ENCODE assay signal across 8 mouse cellular contexts in the genomic region with DNA sequence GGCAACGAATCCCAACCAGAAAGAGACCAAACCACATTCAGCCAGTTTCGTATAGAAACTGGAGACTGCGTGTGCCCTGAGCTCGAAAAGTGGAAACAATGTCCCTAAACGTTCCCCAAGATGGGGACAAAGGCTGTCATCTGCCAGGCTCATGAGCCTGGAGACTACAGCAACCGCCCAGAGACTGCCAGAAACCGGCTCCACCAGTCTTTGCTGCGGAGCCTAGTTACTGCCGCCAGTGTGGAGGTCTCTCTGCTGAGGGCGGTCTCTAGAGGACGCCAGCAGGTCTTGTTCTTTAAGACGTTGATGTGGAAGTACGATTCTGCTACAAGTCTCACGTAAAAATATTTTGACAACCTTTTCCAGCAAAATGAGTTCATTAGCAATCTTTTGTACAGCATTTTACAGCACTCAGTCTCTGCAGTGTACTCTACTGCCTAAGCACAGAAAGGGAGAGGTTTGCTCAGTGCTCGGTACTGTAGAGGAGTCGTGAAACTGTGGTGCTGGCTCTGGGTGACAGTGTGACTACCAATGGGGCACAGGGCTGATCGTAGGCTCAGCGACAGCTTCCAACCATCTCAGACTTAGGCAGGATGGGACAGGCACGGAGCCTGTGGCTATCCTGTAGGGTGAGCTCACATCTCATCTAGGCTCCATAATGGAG. TPM values are rescaled to one million over a fixed set of nuclear protein-coding genes. Genes with fewer than 3 reads are reported as not detected.
A peak's percentile ranks its signal among the peaks of the same experiment; 100 is the strongest.
DNase-seq lines count a peak whose midpoint lies in the region; ATAC-seq and TF ChIP-seq lines count a peak whose summit lies in the region.

No protein-coding gene starts in this region.

- WGBS in kidney, postnatal 0 days: 11% methylated on average over 19 of the region's 19 CpGs
- WGBS in forebrain, embryonic 14.5 days: 11% methylated on average over 19 of the region's 19 CpGs

- intact Hi-C loops in gastrocnemius, adult 2 months (cut with DNase I): loop anchor here (2.0 to 10.0 kb wide), 3 partner anchors 225 to 398 kb away; no protein-coding TSS in a partner anchor

- peak overlapping the region; percentile 59 for H3K4me2 ChIP-seq in kidney, postnatal 0 days (ENCODE audit: low read length)
- peak overlapping the region; percentile 71; the same call in 1 of the 2 replicates for H3K4me2 ChIP-seq in forebrain, embryonic 14.5 days (ENCODE audit: low read length)

- H3K27me3 ChIP-seq in kidney, postnatal 0 days (ENCODE audit: insufficient read depth, low read length): peaks cover 7% of the 10 kb centered on the region
- H3K27me3 ChIP-seq in forebrain, embryonic 14.5 days (replicated peaks; ENCODE audit: control insufficient read depth, insufficient read depth, low read length): peaks cover 33% of the 10 kb centered on the region

- H3K27ac ChIP-seq in kidney, postnatal 0 days: no peak overlapping the region
- no peak overlapping the region for H3K27ac ChIP-seq in bone marrow macrophage, adult 2 months (ENCODE audit: insufficient read depth, low read depth, low read length)
- no peak overlapping the region for H3K27ac ChIP-seq in forebrain, embryonic 14.5 days (ENCODE audit: low read depth, low read length)
- H3K27ac ChIP-seq in gastrocnemius, adult 2 months: no peak overlapping the region

- TF ChIP-seq POLR2A in bone marrow macrophage, adult 2 months (IDR thresholded peaks at IDR 0.05; ENCODE audit: borderline replicate concordance, low read depth, low read length): no peak

- DNase-seq in kidney, postnatal 0 days (ENCODE audit: low spot score): peak; percentile 22
- no peak for DNase-seq in kidney, adult 18-20 months
- DNase-seq in forebrain, embryonic 14.5 days (ENCODE audit: low spot score): peak; percentile 65
- DNase-seq in gastrocnemius, adult 2 months: no peak
- no peak for DNase-seq in ovary, postnatal 14 days (ENCODE audit: low spot score)
- no peak for DNase-seq in cerebellum, postnatal 36 days

- no peak overlapping the region for H3K9ac ChIP-seq in kidney, postnatal 0 days (ENCODE audit: low read depth, low read length)
- H3K9ac ChIP-seq in forebrain, embryonic 14.5 days (ENCODE audit: low read length): no peak overlapping the region

- H3K36me3 ChIP-seq in kidney, postnatal 0 days (ENCODE audit: insufficient read depth, low read length): no peaks in the 10 kb centered on the region
- no peaks in the 10 kb centered on the region for H3K36me3 ChIP-seq in forebrain, embryonic 14.5 days (ENCODE audit: control insufficient read depth, insufficient read depth, low read length)

- TF ChIP-seq CTCF in kidney, postnatal 0 days (IDR thresholded peaks at IDR 0.05; ENCODE audit: low read depth): no peak
- TF ChIP-seq CTCF in bone marrow macrophage, adult 2 months (IDR thresholded peaks at IDR 0.05; ENCODE audit: low read depth, low read length): no peak
- TF ChIP-seq CTCF in gastrocnemius, adult 2 months (IDR thresholded peaks at IDR 0.05): no peak

- H3K4me3 ChIP-seq in kidney, postnatal 0 days (replicated peaks; ENCODE audit: low read depth, low read length): 0 out of 2 replicates have a peak overlapping the region, but pooled peaks have one; percentile 7
- peak overlapping the region; percentile 29; the same call in 1 of the 2 replicates for H3K4me3 ChIP-seq in bone marrow macrophage, adult 2 months (ENCODE audit: insufficient read depth, low read length)
- peak overlapping the region; percentile 38 for H3K4me3 ChIP-seq in forebrain, embryonic 14.5 days (ENCODE audit: low read depth, low read length)
- no peak overlapping the region for H3K4me3 ChIP-seq in gastrocnemius, adult 2 months

- no peaks in the 10 kb centered on the region for H3K4me1 ChIP-seq in kidney, postnatal 0 days (replicated peaks; ENCODE audit: insufficient read depth, low read length)
- no peaks in the 10 kb centered on the region for H3K4me1 ChIP-seq in bone marrow macrophage, adult 2 months (ENCODE audit: control insufficient read depth, insufficient read depth, low read length)
- H3K4me1 ChIP-seq in forebrain, embryonic 14.5 days (ENCODE audit: control insufficient read depth, insufficient read depth, low read length): peaks cover 7% of the 10 kb centered on the region

- no peak for ATAC-seq in kidney, postnatal 0 days (replicated peaks; ENCODE audit: low FRiP score, low read depth)
- ATAC-seq in forebrain, embryonic 14.5 days: no peak
- peak; percentile 28; the same call in 1 of the 2 replicates for ATAC-seq in megakaryocyte progenitor cell, adult 5-6 weeks (replicated peaks; ENCODE audit: poor library complexity)

- no peaks in the 10 kb centered on the region for H3K9me3 ChIP-seq in kidney, postnatal 0 days (replicated peaks; ENCODE audit: low read length)
- no peaks in the 10 kb centered on the region for H3K9me3 ChIP-seq in forebrain, embryonic 14.5 days (replicated peaks; ENCODE audit: control insufficient read depth, low read length)

RNA-seq across cellular contexts. Expression of a gene that starts 15.2 kb away (rescaled TPM):
- polyA plus RNA-seq in kidney, postnatal 0 days (2015; fragmentation: Nextera tagmentation; extraction: Ambion mirVana): 1.3 and 1.6 TPM in 2 replicates
- not detected in 2 replicates for polyA plus RNA-seq in bone marrow macrophage, adult 2 months (2012; ENCODE audit: insufficient read depth, insufficient read length, missing spikeins)
- polyA plus RNA-seq in forebrain, embryonic 14.5 days (2014; fragmentation: Nextera tagmentation; extraction: Ambion mirVana): not detected in 2 replicates
- not detected in 2 replicates for total RNA-seq in megakaryocyte progenitor cell, adult 5-6 weeks (2015)
- not detected in 2 replicates for total RNA-seq in megakaryocyte progenitor cell, adult 5-6 weeks (2017)
- under 1 TPM; 0.54 to 0.73 TPM for total RNA-seq in gastrocnemius, adult 2 months (2021)

RNA-seq across cellular contexts. Expression of a gene that starts 55.6 kb away (rescaled TPM):
- polyA plus RNA-seq in kidney, postnatal 0 days (2015; fragmentation: Nextera tagmentation; extraction: Ambion mirVana): 26.8 and 30.5 TPM in 2 replicates
- 86.4 and 97.4 TPM in 2 replicates for polyA plus RNA-seq in bone marrow macrophage, adult 2 months (2012; ENCODE audit: insufficient read depth, insufficient read length, missing spikeins)
- 33.5 and 37.2 TPM in 2 replicates for polyA plus RNA-seq in forebrain, embryonic 14.5 days (2014; fragmentation: Nextera tagmentation; extraction: Ambion mirVana)
- 4.6 and 5.7 TPM in 2 replicates for total RNA-seq in megakaryocyte progenitor cell, adult 5-6 weeks (2015)
- total RNA-seq in megakaryocyte progenitor cell, adult 5-6 weeks (2017): 7.8 and 8.7 TPM in 2 replicates
- total RNA-seq in gastrocnemius, adult 2 months (2021): 100 to 1,000 TPM in 1 of 2 experiments, 10 to 100 TPM in 1; 51.2 to 522 TPM

Comparison
In these comparisons a context has a peak if more than half of its experiments do, and no peak if none do; other contexts are left out.
1. DNase-seq: peak in kidney, postnatal 0 days (single experiment) and forebrain, embryonic 14.5 days (single experiment); none in kidney, adult 18-20 months (single experiment), gastrocnemius, adult 2 months (single experiment), ovary, postnatal 14 days (single experiment) and cerebellum, postnatal 36 days (0 of 2).